35 mouse cellular contexts compared by ENCODE assay signal in genomic region chr5:104054938-104055337, GRCm38 (mm10). TPM values are rescaled to one million over a fixed set of nuclear protein-coding genes. Genes with fewer than 3 reads are reported as not detected.
DNase-seq lines count a peak whose midpoint lies in the region; ATAC-seq and TF ChIP-seq lines count a peak whose summit lies in the region.
"Had no signal": no experiment of that assay in that cellular context is flagged by ENCODE, and none has a peak within 500 bp of the region (broad histone marks: within the 10 kb centered on the region; RNA-seq: fewer than 3 reads in every experiment).

No protein-coding gene starts in this region.

- H3K27me3 ChIP-seq in G1E (ENCODE audit: insufficient read depth, low read length): no peaks in the 10 kb centered on the region
- H3K27me3 ChIP-seq in liver, embryonic 15.5 days: no peaks in the 10 kb centered on the region
- H3K27me3 ChIP-seq: heart, embryonic 15.5 days; hindbrain, embryonic 13.5 days; megakaryocyte, embryonic 14.5 days; stomach, embryonic 15.5 days had no signal

- no peaks in the 10 kb centered on the region for H3K9me3 ChIP-seq in G1E (replicated peaks)
- no peaks in the 10 kb centered on the region for H3K9me3 ChIP-seq in liver, embryonic 15.5 days (replicated peaks)
- H3K9me3 ChIP-seq: forebrain, embryonic 10.5 days; heart, embryonic 15.5 days; hindbrain, embryonic 13.5 days; megakaryocyte, embryonic 14.5 days; stomach, embryonic 15.5 days had no signal

- H3K4me2 ChIP-seq in liver, embryonic 15.5 days: peak overlapping the region; percentile 55
- H3K4me2 ChIP-seq: heart, embryonic 15.5 days; hindbrain, embryonic 13.5 days; stomach, embryonic 15.5 days had no signal

- DNase-seq in G1E (ENCODE audit: low spot score): peak; percentile 21
- DNase-seq in layer of hippocampus, postnatal 14 days (ENCODE audit: low spot score in 2 of 2): no peak
- no peak for DNase-seq in frontal cortex, adult 2 months (ENCODE audit: extremely low spot score in 1 of 2, low spot score in 1 of 2)
- no peak for DNase-seq in yolk sac, embryonic 10.5 days (ENCODE audit: low spot score)
- no peak for DNase-seq in left cerebral cortex, postnatal 25 days (ENCODE audit: low spot score in 2 of 2)
- DNase-seq: adrenal gland, postnatal 14 days; cerebellum, adult 11-12 months; cerebellum, postnatal 10 days; forebrain, postnatal 0 days; gastrocnemius, postnatal 36 days; heart, postnatal 36 days; kidney, adult 18-20 months; kidney, postnatal 10 days; lung, adult 18-20 months; lung, postnatal 10 days; midbrain, embryonic 14.5 days; thymus, adult 18-20 months; thymus, postnatal 36 days had no signal

- WGBS in bone marrow, adult 2 months: 67% methylated on average over 4 of the region's 4 CpGs
- 35% methylated on average over 4 of the region's 4 CpGs for WGBS in liver, embryonic 15.5 days (ENCODE audit: insufficient replicate concordance)

- H3K36me3 ChIP-seq in G1E (replicated peaks): peaks cover 90% of the 10 kb centered on the region
- H3K36me3 ChIP-seq in liver, embryonic 15.5 days (replicated peaks): peaks cover 66% of the 10 kb centered on the region

- H3K27ac ChIP-seq in bone marrow, adult 2 months (ENCODE audit: control insufficient read depth, insufficient read depth, low read depth, low read length, poor library complexity): peak overlapping the region; percentile 61
- peak overlapping the region; percentile 87 for H3K27ac ChIP-seq in liver, embryonic 15.5 days (replicated peaks)
- H3K27ac ChIP-seq: forebrain, embryonic 10.5 days; heart, embryonic 15.5 days; hindbrain, embryonic 13.5 days; stomach, embryonic 15.5 days had no signal

- no peak for TF ChIP-seq POLR2A in bone marrow, adult 2 months (IDR thresholded peaks at IDR 0.05; ENCODE audit: borderline replicate concordance, control insufficient read depth, low read depth, low read length)

- H3K4me1 ChIP-seq in G1E (ENCODE audit: insufficient read depth, low read depth, low read length): peaks cover 56% of the 10 kb centered on the region
- H3K4me1 ChIP-seq in bone marrow, adult 2 months (ENCODE audit: control insufficient read depth, insufficient read depth, low read length): peaks cover 1% of the 10 kb centered on the region; the same call in 1 of the 2 replicates
- peaks cover 57% of the 10 kb centered on the region for H3K4me1 ChIP-seq in liver, embryonic 15.5 days (replicated peaks)
- H3K4me1 ChIP-seq: forebrain, embryonic 10.5 days; heart, embryonic 15.5 days; hindbrain, embryonic 13.5 days; stomach, embryonic 15.5 days had no signal

- peak; percentile 84 for ATAC-seq in G1E (ENCODE audit: extremely low read depth, insufficient number of reproducible peaks, low FRiP score, poor library complexity, severe bottlenecking)
- ATAC-seq in erythroid progenitor cell, adult 5-6 weeks (replicated peaks; ENCODE audit: low FRiP score, poor library complexity, severe bottlenecking): peak; percentile 69
- ATAC-seq in liver, embryonic 15.5 days (ENCODE audit: insufficient read depth): peak; percentile 84
- ATAC-seq: activated CD4-positive, CD25-positive, alpha-beta regulatory T cell, adult 4 months; forebrain, postnatal 0 days; inflammation-experienced regulatory T-cells, adult 6 months had no signal

- no peak overlapping the region; the same call in 1 of the 2 replicates for H3K4me3 ChIP-seq in G1E (ENCODE audit: low read depth, low read length)
- H3K4me3 ChIP-seq in bone marrow, adult 2 months (replicated peaks; ENCODE audit: control insufficient read depth, low read depth, low read length): no peak overlapping the region
- no peak overlapping the region for H3K4me3 ChIP-seq in liver, embryonic 15.5 days (replicated peaks)
- H3K4me3 ChIP-seq: forebrain, embryonic 10.5 days; heart, embryonic 15.5 days; hindbrain, embryonic 13.5 days; megakaryocyte, embryonic 14.5 days; stomach, embryonic 15.5 days had no signal

- peak overlapping the region; percentile 33; the same call in 1 of the 2 replicates for H3K9ac ChIP-seq in liver, embryonic 15.5 days
- H3K9ac ChIP-seq: forebrain, postnatal 0 days; heart, embryonic 15.5 days; hindbrain, embryonic 13.5 days; stomach, embryonic 15.5 days had no signal

- no peak for TF ChIP-seq CTCF in G1E (IDR thresholded peaks at IDR 0.05; ENCODE audit: low read depth, low read length)
- no peak for TF ChIP-seq CTCF in bone marrow, adult 2 months (IDR thresholded peaks at IDR 0.05; ENCODE audit: control insufficient read depth, insufficient read depth, low read length)

- intact Hi-C loops in left cerebral cortex, postnatal 25 days (cut with DNase I): no loop called here

RNA-seq across cellular contexts. Expression of gene Nudt9, which starts 8.8 kb away (rescaled TPM):
- 61.9 and 65.6 TPM in 2 replicates for total RNA-seq in G1E (2014; fragmentation: Nextera tagmentation)
- 66.7 and 71.6 TPM in 2 replicates for total RNA-seq in G1E (2017)
- 116 and 139 TPM in 2 replicates for polyA plus RNA-seq in G1E (2012)
- 32.5 and 34.8 TPM in 2 replicates for polyA plus RNA-seq in bone marrow, adult 2 months (2011; ENCODE audit: insufficient read depth, insufficient read length, low replicate concordance, missing spikeins)
- total RNA-seq in erythroid progenitor cell, adult 5-6 weeks (2015; ENCODE audit: low replicate concordance): 51.6 and 69.9 TPM in 2 replicates
- total RNA-seq in erythroid progenitor cell, adult 5-6 weeks (2017; ENCODE audit: low replicate concordance): 59.2 and 61.9 TPM in 2 replicates
- polyA plus RNA-seq in liver, embryonic 15.5 days (2015; fragmentation: Nextera tagmentation; extraction: Ambion mirVana): 69.4 and 69.6 TPM in 2 replicates
- 10 to 100 TPM; 75.6 to 77.4 TPM for total RNA-seq in layer of hippocampus, postnatal 14 days (2021)
- polyA plus RNA-seq in frontal cortex, adult 2 months (2012; rRNA removed): 79.1 and 81.9 TPM in 2 replicates
- 10 to 100 TPM; 59.4 to 59.9 TPM for total RNA-seq in left cerebral cortex, postnatal 25 days (2021)

RNA-seq across cellular contexts. Expression of gene Gm17660, which starts 22.5 kb away (rescaled TPM):
- total RNA-seq in G1E (2014; fragmentation: Nextera tagmentation) (not detected in 2 replicates), G1E (2017) (not detected in 2 replicates)
- not detected in 2 replicates for polyA plus RNA-seq in G1E (2012)
- polyA plus RNA-seq in bone marrow, adult 2 months (2011; ENCODE audit: insufficient read depth, insufficient read length, low replicate concordance, missing spikeins): not detected in 2 replicates
- not detected in 2 replicates for total RNA-seq in erythroid progenitor cell, adult 5-6 weeks (2015; ENCODE audit: low replicate concordance)
- not detected in 2 replicates for total RNA-seq in erythroid progenitor cell, adult 5-6 weeks (2017; ENCODE audit: low replicate concordance)
- polyA plus RNA-seq in liver, embryonic 15.5 days (2015; fragmentation: Nextera tagmentation; extraction: Ambion mirVana): not detected in 2 replicates
- not detected for total RNA-seq in layer of hippocampus, postnatal 14 days (2021)
- polyA plus RNA-seq in frontal cortex, adult 2 months (2012; rRNA removed): not detected in 2 replicates
- total RNA-seq in left cerebral cortex, postnatal 25 days (2021): not detected
- total RNA-seq: adrenal gland, postnatal 14 days; ES-E14; forebrain, postnatal 0 days; gastrocnemius, adult 18-20 months; heart, adult 8-10 months; heart, postnatal 36 days; layer of hippocampus, postnatal 10 days; left cerebral cortex, adult 8-10 months had no signal
- polyA plus RNA-seq: activated CD4-positive, CD25-positive, alpha-beta regulatory T cell, adult 4 months; hindbrain, embryonic 13.5 days; inflammation-experienced regulatory T-cells, adult 6 months; limb, embryonic 11.5 days; midbrain, embryonic 14.5 days; neural tube, embryonic 11.5 days; stomach, embryonic 15.5 days had no signal

RNA-seq across cellular contexts. Expression of gene Hsd17b11, which starts 33.2 kb away (rescaled TPM):
- total RNA-seq in G1E (2014; fragmentation: Nextera tagmentation) (9.2 and 11.7 TPM in 2 replicates), G1E (2017) (9.0 and 9.5 TPM in 2 replicates)
- polyA plus RNA-seq in G1E (2012): 0.47 and 0.82 TPM in 2 replicates
- 13.6 and 36.5 TPM in 2 replicates for polyA plus RNA-seq in bone marrow, adult 2 months (2011; ENCODE audit: insufficient read depth, insufficient read length, low replicate concordance, missing spikeins)
- 10.8 and 18.0 TPM in 2 replicates for total RNA-seq in erythroid progenitor cell, adult 5-6 weeks (2015; ENCODE audit: low replicate concordance)
- total RNA-seq in erythroid progenitor cell, adult 5-6 weeks (2017; ENCODE audit: low replicate concordance): 4.7 and 9.0 TPM in 2 replicates
- 2.6 and 2.7 TPM in 2 replicates for polyA plus RNA-seq in liver, embryonic 15.5 days (2015; fragmentation: Nextera tagmentation; extraction: Ambion mirVana)
- total RNA-seq in layer of hippocampus, postnatal 14 days (2021): 10 to 100 TPM; 36.7 to 39.9 TPM
- 48.7 and 49.3 TPM in 2 replicates for polyA plus RNA-seq in frontal cortex, adult 2 months (2012; rRNA removed)
- total RNA-seq in left cerebral cortex, postnatal 25 days (2021): 10 to 100 TPM; 38.2 to 39.8 TPM

RNA-seq across cellular contexts. Expression of gene Sparcl1, which starts 58.6 kb away (rescaled TPM):
- total RNA-seq in G1E (2014; fragmentation: Nextera tagmentation) (not detected in 2 replicates), G1E (2017) (not detected in 2 replicates)
- polyA plus RNA-seq in G1E (2012): not detected in 2 replicates
- 3.8 and 4.8 TPM in 2 replicates for polyA plus RNA-seq in bone marrow, adult 2 months (2011; ENCODE audit: insufficient read depth, insufficient read length, low replicate concordance, missing spikeins)
- total RNA-seq in erythroid progenitor cell, adult 5-6 weeks (2015; ENCODE audit: low replicate concordance): not detected in 2 replicates
- total RNA-seq in erythroid progenitor cell, adult 5-6 weeks (2017; ENCODE audit: low replicate concordance): not detected in 2 replicates
- 2.9 and 3.2 TPM in 2 replicates for polyA plus RNA-seq in liver, embryonic 15.5 days (2015; fragmentation: Nextera tagmentation; extraction: Ambion mirVana)
- total RNA-seq in layer of hippocampus, postnatal 14 days (2021): 1,000 to 10,000 TPM; 1,351 to 1,429 TPM
- 1,576 and 1,727 TPM in 2 replicates for polyA plus RNA-seq in frontal cortex, adult 2 months (2012; rRNA removed)
- 1,000 to 10,000 TPM; 1,388 to 1,439 TPM for total RNA-seq in left cerebral cortex, postnatal 25 days (2021)
- polyA plus RNA-seq: activated CD4-positive, CD25-positive, alpha-beta regulatory T cell, adult 4 months; inflammation-experienced regulatory T-cells, adult 6 months had no signal
